In the genomic region with DNA sequence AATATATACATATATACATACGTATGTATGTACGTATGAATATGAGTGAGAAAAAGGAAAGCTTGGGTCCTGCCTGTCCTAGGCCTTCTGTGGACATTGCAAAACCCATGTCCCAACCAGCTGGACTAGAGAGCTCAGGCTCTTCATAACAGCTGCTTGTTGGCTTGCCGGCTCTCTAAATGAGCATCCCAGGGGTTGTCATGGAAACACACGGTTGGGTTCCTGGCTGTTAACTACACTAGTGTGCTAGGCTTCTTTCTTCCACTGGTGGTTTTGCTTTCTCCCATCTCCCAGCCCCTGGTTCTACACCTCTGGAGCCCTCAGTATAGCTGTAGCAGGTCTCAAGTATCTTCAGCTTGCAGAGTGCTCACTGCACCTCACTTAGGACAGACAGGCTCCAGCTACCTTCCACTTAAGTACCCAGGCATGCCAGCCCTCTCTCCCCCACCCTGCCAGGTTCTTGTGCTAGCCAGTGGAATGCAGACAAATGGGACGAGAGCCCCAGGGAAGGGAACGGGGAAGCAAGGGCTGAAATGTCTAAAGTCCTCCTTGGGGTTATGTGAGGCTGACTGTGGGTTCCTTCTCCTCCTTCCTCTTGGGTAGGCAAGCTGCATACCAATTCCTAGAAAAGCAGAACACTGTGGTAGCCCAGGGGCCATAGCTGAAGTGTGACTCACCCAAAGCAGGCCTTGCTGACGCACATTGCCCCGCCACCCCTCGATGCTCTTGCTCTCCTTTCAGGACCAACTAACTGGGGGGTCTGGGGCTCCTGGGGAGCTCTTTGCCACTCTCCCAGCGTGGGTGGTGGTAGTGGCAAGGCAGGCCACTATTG, we compare ENCODE assay signal across 8 mouse cellular contexts. TPM values are rescaled to one million over a fixed set of nuclear protein-coding genes. Genes with fewer than 3 reads are reported as not detected.
DNase-seq lines count a peak whose midpoint lies in the region; ATAC-seq and TF ChIP-seq lines count a peak whose summit lies in the region.

No protein-coding gene starts in this region.

- peaks cover 6% of the 10 kb centered on the region for H3K4me1 ChIP-seq in heart, adult 2 months (ENCODE audit: control insufficient read depth, insufficient read depth, low read length)
- H3K4me1 ChIP-seq in liver, embryonic 16.5 days (ENCODE audit: control insufficient read depth, low read depth, low read length) = no peaks in the 10 kb centered on the region; the same call in 1 of the 2 replicates
- H3K4me1 ChIP-seq in neural tube, embryonic 12.5 days = peaks cover 19% of the 10 kb centered on the region

- no peaks in the 10 kb centered on the region for H3K27me3 ChIP-seq in heart, adult 2 months (ENCODE audit: control insufficient read depth, insufficient read depth, low read length)
- no peaks in the 10 kb centered on the region for H3K27me3 ChIP-seq in liver, embryonic 16.5 days (ENCODE audit: control insufficient read depth, insufficient read depth, low read depth, low read length)
- H3K27me3 ChIP-seq in neural tube, embryonic 12.5 days (replicated peaks) = no peaks in the 10 kb centered on the region

- DNase-seq in frontal cortex, postnatal 25 days (ENCODE audit: low spot score in 2 of 2) = no peak
- DNase-seq in adrenal gland, postnatal 36 days = peak; percentile 73 to 77
- DNase-seq in heart, adult 2 months = peak in 1 of 2 experiments; percentile 58
- DNase-seq in kidney, adult 8-10 months = peak; percentile 42 to 68

- no peak for TF ChIP-seq EP300 in heart, adult 2 months (IDR thresholded peaks at IDR 0.05; ENCODE audit: insufficient read depth, low read depth, low read length)

- no peak for TF ChIP-seq CTCF in heart, adult 2 months (IDR thresholded peaks at IDR 0.05)

- no peak overlapping the region for H3K9ac ChIP-seq in heart, adult 2 months (ENCODE audit: low read depth, low read length)
- H3K9ac ChIP-seq in liver, embryonic 16.5 days (ENCODE audit: low read depth, low read length) = no peak overlapping the region
- no peak overlapping the region for H3K9ac ChIP-seq in neural tube, embryonic 12.5 days

- H3K4me2 ChIP-seq in liver, embryonic 16.5 days (ENCODE audit: low read depth, low read length) = no peak overlapping the region
- H3K4me2 ChIP-seq in neural tube, embryonic 12.5 days (replicated peaks) = no peak overlapping the region

- WGBS in heart, adult 2 months = 56% methylated on average over 10 of the region's 10 CpGs
- WGBS in liver, embryonic 16.5 days (ENCODE audit: insufficient replicate concordance) = 56% methylated on average over 10 of the region's 10 CpGs
- WGBS in neural tube, embryonic 12.5 days = 50% methylated on average over 10 of the region's 10 CpGs

- no peaks in the 10 kb centered on the region for H3K79me2 ChIP-seq in heart, adult 2 months (replicated peaks; ENCODE audit: control insufficient read depth, insufficient read depth, low read length)

- no peak overlapping the region for H3K4me3 ChIP-seq in heart, adult 2 months
- H3K4me3 ChIP-seq in liver, embryonic 16.5 days (ENCODE audit: low read depth, low read length) = no peak overlapping the region
- no peak overlapping the region for H3K4me3 ChIP-seq in neural tube, embryonic 12.5 days

- no peaks in the 10 kb centered on the region for H3K9me3 ChIP-seq in liver, embryonic 16.5 days (replicated peaks; ENCODE audit: control insufficient read depth, low read length)
- no peaks in the 10 kb centered on the region for H3K9me3 ChIP-seq in neural tube, embryonic 12.5 days

- peak; percentile 72 for ATAC-seq in frontal cortex, adult (ENCODE audit: low TSS enrichment)
- peak; percentile 45 for ATAC-seq in liver, embryonic 16.5 days (ENCODE audit: low read depth)
- no peak for ATAC-seq in neural tube, embryonic 12.5 days (ENCODE audit: low FRiP score, low read depth)
- no peak for ATAC-seq in inflammation-experienced regulatory T-cells, adult 6 months

- H3K36me3 ChIP-seq in heart, adult 2 months (ENCODE audit: control insufficient read depth, insufficient read depth, low read length) = no peaks in the 10 kb centered on the region
- H3K36me3 ChIP-seq in liver, embryonic 16.5 days (ENCODE audit: control insufficient read depth, insufficient read depth) = peaks cover 12% of the 10 kb centered on the region
- H3K36me3 ChIP-seq in neural tube, embryonic 12.5 days = peaks cover 77% of the 10 kb centered on the region

- peak overlapping the region; percentile 51 for H3K27ac ChIP-seq in heart, adult 2 months
- H3K27ac ChIP-seq in liver, embryonic 16.5 days (ENCODE audit: low read length) = peak overlapping the region; percentile 8; the same call in 1 of the 2 replicates
- H3K27ac ChIP-seq in neural tube, embryonic 12.5 days = peak overlapping the region; percentile 2; the same call in 1 of the 2 replicates

- intact Hi-C loops in heart, adult 2 months (cut with DNase I) = no loop called here

- TF ChIP-seq POLR2A in heart, adult 2 months (IDR thresholded peaks at IDR 0.05; ENCODE audit: insufficient read depth, low read depth, low read length) = no peak

RNA-seq across cellular contexts. Expression of a gene that starts 16.0 kb away (rescaled TPM):
- total RNA-seq in adrenal gland, postnatal 36 days (2021) = 10 to 100 TPM; 24.1 to 29.0 TPM
- total RNA-seq in heart, adult 2 months (2021) = 10 to 100 TPM in 1 of 2 experiments, 1 to 10 TPM in 1; 9.5 to 11.9 TPM
- 15.2 and 19.7 TPM in 2 replicates for polyA plus RNA-seq in heart, adult 2 months (2012; rRNA removed)
- 11.6 and 13.0 TPM in 2 replicates for polyA plus RNA-seq in liver, embryonic 16.5 days (2015; fragmentation: Nextera tagmentation; extraction: Ambion mirVana)
- polyA plus RNA-seq in neural tube, embryonic 12.5 days (2016; fragmentation: Nextera tagmentation; extraction: Ambion mirVana) = 28.7 and 33.5 TPM in 2 replicates
- 10 to 100 TPM in 2 of 3 experiments, 1 to 10 TPM in 1; 8.5 to 14.5 (median 11.7) TPM for polyA plus RNA-seq in inflammation-experienced regulatory T-cells, adult 6 months (2017; shearing (Covaris generic))

RNA-seq across cellular contexts. Expression of a gene that starts 27.7 kb away (rescaled TPM):
- total RNA-seq in adrenal gland, postnatal 36 days (2021) = 10 to 100 TPM; 52.4 to 63.1 TPM
- 10 to 100 TPM; 41.6 to 53.8 TPM for total RNA-seq in heart, adult 2 months (2021)
- polyA plus RNA-seq in heart, adult 2 months (2012; rRNA removed) = 36.3 and 36.7 TPM in 2 replicates
- polyA plus RNA-seq in liver, embryonic 16.5 days (2015; fragmentation: Nextera tagmentation; extraction: Ambion mirVana) = 12.7 and 12.9 TPM in 2 replicates
- polyA plus RNA-seq in neural tube, embryonic 12.5 days (2016; fragmentation: Nextera tagmentation; extraction: Ambion mirVana) = 46.2 and 49.4 TPM in 2 replicates
- 10 to 100 TPM; 11.0 to 27.7 (median 16.5) TPM for polyA plus RNA-seq in inflammation-experienced regulatory T-cells, adult 6 months (2017; shearing (Covaris generic))

RNA-seq across cellular contexts. Expression of a gene that starts 31.8 kb away (rescaled TPM):
- 1 to 10 TPM; 2.9 to 3.8 TPM for total RNA-seq in adrenal gland, postnatal 36 days (2021)
- 1 to 10 TPM; 1.5 to 2.7 TPM for total RNA-seq in heart, adult 2 months (2021)
- polyA plus RNA-seq in heart, adult 2 months (2012; rRNA removed) = 1.9 and 2.0 TPM in 2 replicates
- 1.1 and 1.4 TPM in 2 replicates for polyA plus RNA-seq in liver, embryonic 16.5 days (2015; fragmentation: Nextera tagmentation; extraction: Ambion mirVana)
- 2.0 and 2.1 TPM in 2 replicates for polyA plus RNA-seq in neural tube, embryonic 12.5 days (2016; fragmentation: Nextera tagmentation; extraction: Ambion mirVana)
- polyA plus RNA-seq in inflammation-experienced regulatory T-cells, adult 6 months (2017; shearing (Covaris generic)) = 1 to 10 TPM in 1 of 3 experiments, under 1 TPM in 2; 0.24 to 1.3 (median 0.59) TPM

RNA-seq across cellular contexts. Expression of a gene that starts 35.1 kb away (rescaled TPM):
- total RNA-seq in adrenal gland, postnatal 36 days (2021) = 10 to 100 TPM; 21.8 to 40.1 TPM
- total RNA-seq in heart, adult 2 months (2021) = 10 to 100 TPM; 17.0 to 18.9 TPM
- 33.1 and 33.8 TPM in 2 replicates for polyA plus RNA-seq in heart, adult 2 months (2012; rRNA removed)
- polyA plus RNA-seq in liver, embryonic 16.5 days (2015; fragmentation: Nextera tagmentation; extraction: Ambion mirVana) = 23.3 and 25.3 TPM in 2 replicates
- 38.8 and 38.9 TPM in 2 replicates for polyA plus RNA-seq in neural tube, embryonic 12.5 days (2016; fragmentation: Nextera tagmentation; extraction: Ambion mirVana)
- polyA plus RNA-seq in inflammation-experienced regulatory T-cells, adult 6 months (2017; shearing (Covaris generic)) = 10 to 100 TPM; 55.6 to 76.5 (median 73.4) TPM

Comparison
In these comparisons a context has a peak if more than half of its experiments do, and no peak if none do; other contexts are left out.
1. ATAC-seq: peak in frontal cortex, adult (single experiment) and liver, embryonic 16.5 days (single experiment); none in neural tube, embryonic 12.5 days (single experiment) and inflammation-experienced regulatory T-cells, adult 6 months (single experiment).
2. DNase-seq: peak in adrenal gland, postnatal 36 days (2 of 2) and kidney, adult 8-10 months (2 of 2); none in frontal cortex, postnatal 25 days (0 of 2).
3. Peak in every context shown above with its lines, with median percentiles within 50 percentile points of each other: H3K27ac ChIP-seq.